Mouse (Mus musculus): ENCODE data around the gene C2cd2.

Gene C2cd2

DNA sequence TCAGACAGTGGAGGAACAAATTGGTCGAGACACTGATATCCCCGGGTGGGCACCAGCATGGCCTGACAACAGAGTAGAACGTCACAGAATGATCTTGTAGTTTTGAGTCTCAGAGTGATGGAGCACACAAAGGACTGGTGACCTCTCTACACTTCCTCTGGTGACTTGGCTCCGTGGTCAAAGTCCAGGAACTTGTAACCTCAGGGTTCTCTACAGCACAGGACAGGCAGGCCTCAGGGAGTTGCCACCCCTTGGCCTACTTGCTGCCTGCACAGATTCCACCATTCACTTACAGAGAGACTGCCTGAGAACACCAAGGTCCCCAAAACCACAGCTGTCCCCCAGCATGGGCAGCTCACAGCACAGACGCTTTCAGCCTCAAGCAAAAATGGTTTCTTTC is 147.1 kb downstream of the C2cd2 start:
- no peak for DNase-seq (ENCODE audit: low spot score in 2 of 2)

GRCm38 (mm10) chr16:97814060-97814459 is 148.3 kb downstream of the C2cd2 start:
- DNase-seq (ENCODE audit: low spot score in 2 of 2): no peak

DNA sequence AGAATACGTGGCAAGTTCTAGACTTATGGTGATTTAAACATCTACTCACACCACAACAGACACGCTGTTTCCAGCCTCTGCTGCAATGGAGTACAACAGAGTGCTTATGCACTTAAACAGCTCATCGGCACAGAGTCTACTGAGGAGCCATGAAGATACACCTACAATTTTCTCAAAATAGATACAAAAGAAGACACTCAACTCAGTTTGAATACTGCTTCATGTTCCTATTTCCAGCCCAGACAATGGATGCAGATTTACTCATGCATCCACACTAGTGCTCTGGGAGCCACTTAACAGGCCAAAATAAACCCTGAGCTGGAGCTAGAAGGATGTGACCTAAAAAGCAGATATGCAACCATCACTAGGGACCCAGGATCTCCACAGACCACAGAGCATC is 153.5 kb downstream of the C2cd2 start:
- DNase-seq (ENCODE audit: low spot score in 2 of 2): no peak

DNA sequence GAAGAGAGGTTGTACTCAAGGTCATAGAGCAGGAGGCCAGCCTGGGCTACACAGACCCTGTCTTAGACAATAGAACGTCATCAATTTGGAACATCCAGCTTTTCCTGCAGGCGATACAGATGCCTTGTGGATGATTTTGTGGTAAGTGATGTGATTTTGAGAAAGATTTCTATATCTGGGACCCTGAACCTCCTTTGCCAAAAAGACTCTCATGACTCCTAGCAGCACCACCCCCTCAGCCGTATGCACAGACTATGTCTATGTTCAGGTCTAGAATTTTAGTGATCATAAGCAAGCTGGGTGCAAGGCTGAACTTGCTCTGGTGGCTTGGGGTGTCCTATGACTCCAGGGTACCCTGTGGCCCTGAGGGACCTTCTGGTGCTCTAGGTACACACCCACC is 156.8 kb downstream of the C2cd2 start:
- DNase-seq (ENCODE audit: low spot score in 2 of 2): no peak

Measured in frontal cortex, postnatal 10 days (tissue).